Mouse (Mus musculus) myocyte (in vitro differentiated cells): Measurements from ENCODE around the gene Fam131c. TPM values are rescaled to one million over a fixed set of nuclear protein-coding genes. Genes with fewer than 3 reads are reported as not detected.
A peak's percentile ranks its signal among the peaks of the same experiment; 100 is the strongest.

Experiments
- H3K27me3 ChIP-seq: one replicate; pipeline ENCODE4 v1.6.1; 2011; ENCODE audit not compliant: control insufficient read depth, insufficient read depth, insufficient read length
- H3K36me3 ChIP-seq: one replicate; pipeline ENCODE4 v1.6.1; 2011; ENCODE audit not compliant: control insufficient read depth, insufficient read depth
- H3K4me2 ChIP-seq: one replicate; pipeline ENCODE4 v1.6.1; 2011; ENCODE audit warnings: low read depth, control low read depth
- H3K4me3 ChIP-seq: one replicate; pipeline ENCODE4 v1.5.1; 2011; ENCODE audit warnings: mild to moderate bottlenecking, control low read depth, moderate library complexity
- H3K79me2 ChIP-seq: one replicate; pipeline ENCODE4 v1.6.1; 2011; ENCODE audit not compliant: control insufficient read depth, insufficient read depth
- H3ac ChIP-seq: one replicate; pipeline ENCODE4 v1.6.1; 2011; ENCODE audit not compliant: control insufficient read depth, insufficient read length
- CEBPB ChIP-seq: IDR thresholded peaks from 2 replicates; pipeline ENCODE4 v1.6.1; 2011; ENCODE audit warnings: mild to moderate bottlenecking, moderate library complexity; ENCODE audit not compliant: poor library complexity, insufficient read depth, severe bottlenecking
- E2F4 ChIP-seq: IDR thresholded peaks from one replicate; pipeline ENCODE4 v1.6.1; 2011; ENCODE audit warnings: mild to moderate bottlenecking, control low read depth, moderate library complexity; ENCODE audit not compliant: insufficient read depth
- MAX ChIP-seq: IDR thresholded peaks from one replicate; pipeline ENCODE4 v1.6.1; 2011; ENCODE audit warnings: low read depth, mild to moderate bottlenecking, control low read depth
- MYOD1 ChIP-seq, 3 experiments: IDR thresholded peaks; one replicate each; pipeline ENCODE4 v1.6.1; 2011; ENCODE audit warnings: control low read depth in 2 of 3, low read depth in 2 of 3, mild to moderate bottlenecking in 2 of 3, moderate library complexity in 1 of 3; ENCODE audit not compliant: insufficient read length in 2 of 3, control insufficient read depth in 1 of 3
- MYOG ChIP-seq, 3 experiments: IDR thresholded peaks; one replicate each; pipeline ENCODE4 v1.6.1; 2011; ENCODE audit warnings: control low read depth in 2 of 3, low read depth in 2 of 3, mild to moderate bottlenecking in 2 of 3; ENCODE audit not compliant: insufficient read length in 2 of 3, control insufficient read depth in 1 of 3, insufficient read depth in 1 of 3
- POLR2A ChIP-seq: IDR thresholded peaks from one replicate; pipeline ENCODE4 v1.6.1; 2011; ENCODE audit warnings: low read depth, mild to moderate bottlenecking, control low read depth, moderate library complexity; ENCODE audit not compliant: insufficient read length
- POLR2AphosphoS2 ChIP-seq: IDR thresholded peaks from one replicate; pipeline ENCODE4 v1.6.1; 2011; ENCODE audit warnings: low read depth, control low read depth; ENCODE audit not compliant: insufficient read length
- REST ChIP-seq: IDR thresholded peaks from one replicate; pipeline ENCODE4 v1.6.1; 2011; ENCODE audit warnings: mild to moderate bottlenecking, control low read depth, moderate library complexity; ENCODE audit not compliant: insufficient read depth, insufficient read length
- SRF ChIP-seq: IDR thresholded peaks from one replicate; pipeline ENCODE4 v1.6.1; 2011; ENCODE audit warnings: low read depth; ENCODE audit not compliant: control insufficient read depth, insufficient read length
- TCF12 ChIP-seq: IDR thresholded peaks from one replicate; pipeline ENCODE4 v1.6.1; 2011; ENCODE audit warnings: mild to moderate bottlenecking, control low read depth; ENCODE audit not compliant: poor library complexity, insufficient read depth, severe bottlenecking
- TCF3 ChIP-seq: IDR thresholded peaks from one replicate; pipeline ENCODE4 v1.6.1; 2011; ENCODE audit warnings: low read depth, control low read depth; ENCODE audit not compliant: insufficient read length
- USF1 ChIP-seq: IDR thresholded peaks from one replicate; pipeline ENCODE4 v1.6.1; 2011; ENCODE audit warnings: low read depth, mild to moderate bottlenecking, control low read depth, moderate library complexity
- polyA plus RNA-seq: library from polyadenylated mRNA; unstranded; fragments of >200 nt; fragmentation: generic; extraction: Trizol; gene quantifications from one replicate; pipeline ENCODE4 v1.2.1, GENCODE M21; 2012; ENCODE audit warnings: missing spikeins

Fam131c gene
- polyA plus RNA-seq: 0.77 TPM

DNA sequence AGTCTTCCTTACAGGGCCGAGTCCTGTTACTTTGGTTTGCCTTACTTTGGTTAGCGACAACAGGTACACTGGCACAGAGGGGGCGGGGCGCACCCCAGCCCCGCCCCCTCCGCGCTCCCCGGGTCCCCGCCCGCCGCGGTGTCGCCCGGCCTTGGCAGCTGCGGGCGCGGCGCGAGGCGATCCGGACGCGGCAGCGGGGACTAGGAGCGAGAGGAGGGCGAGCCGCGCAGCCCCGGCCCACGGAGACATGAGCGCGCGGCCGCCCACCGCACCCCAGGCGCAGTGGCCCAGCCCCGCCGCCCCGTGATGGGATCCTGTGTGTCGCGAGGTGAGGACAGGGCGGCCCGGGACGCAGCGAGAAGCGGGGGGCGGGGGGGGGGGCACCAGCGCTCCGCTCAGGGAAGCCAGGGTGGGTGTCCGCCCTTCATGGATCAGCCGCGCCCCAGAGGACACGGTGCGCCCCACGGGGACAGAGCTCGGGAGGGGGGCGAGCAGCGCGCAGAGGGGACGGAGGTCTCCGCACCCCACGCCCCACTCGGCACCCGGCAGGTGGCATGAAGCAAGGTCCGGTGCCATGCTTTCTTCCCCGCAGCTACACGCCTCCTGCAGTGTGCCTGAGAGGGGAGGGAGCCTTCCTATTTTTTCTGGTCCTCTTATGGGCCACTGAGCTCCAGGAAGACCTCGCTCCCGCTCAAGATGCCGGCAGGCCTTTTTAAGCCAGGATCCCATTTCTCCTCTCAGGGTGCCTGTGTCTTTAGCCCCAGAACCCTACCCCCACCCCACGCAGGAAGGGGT, at the start of gene Fam131c:
Gene Fam131c (plus strand): TSS at position 224 of the 795 bp plus-strand sequence.
- TF ChIP-seq MYOG (IDR thresholded peaks at IDR 0.05; ENCODE audit: control insufficient read depth in 1 of 3, insufficient read depth in 1 of 3, insufficient read length in 2 of 3, low read depth in 2 of 3): peak in 1 of 3 experiments; percentile 46
- TF ChIP-seq MYOD1 (IDR thresholded peaks at IDR 0.05; ENCODE audit: control insufficient read depth in 1 of 3, insufficient read length in 2 of 3, low read depth in 2 of 3): no peak
- Histone ChIP-seq H3K4me2 (peak within 1 kb of the TSS; percentile 34), H3K4me3 (no peak within 1 kb of the TSS), H3K36me3 (no peaks in the 10 kb centered on the region), H3ac (peak within 1 kb of the TSS; percentile 6), H3K27me3 (peaks cover 6% of the 10 kb centered on the region), H3K79me2 (no peaks in the 10 kb centered on the region)

DNA sequence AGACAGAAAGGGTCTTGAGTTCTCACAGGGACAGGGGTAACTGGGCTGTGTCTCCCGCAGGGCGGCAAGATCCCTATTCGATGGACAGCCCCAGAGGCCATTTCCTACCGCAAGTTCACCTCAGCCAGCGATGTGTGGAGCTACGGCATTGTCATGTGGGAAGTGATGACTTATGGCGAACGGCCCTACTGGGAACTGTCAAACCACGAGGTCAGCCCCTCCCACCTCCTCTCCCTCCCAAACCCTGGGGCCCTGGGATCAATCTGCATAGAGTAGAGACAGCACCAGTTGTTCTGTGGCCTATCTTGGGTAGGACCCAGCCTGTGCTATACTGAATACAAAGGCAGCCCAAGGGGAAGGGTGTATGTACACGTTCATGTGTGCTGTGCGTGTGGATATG, 45.5 kb upstream of the Fam131c start:
- H3K4me2 ChIP-seq: no peak overlapping the region
- no peak overlapping the region for H3ac ChIP-seq
- H3K36me3 ChIP-seq: peaks cover 55% of the 10 kb centered on the region
- H3K4me3 ChIP-seq: no peak overlapping the region
- H3K27me3 ChIP-seq: no peaks in the 10 kb centered on the region
- no peak for TF ChIP-seq USF1
- TF ChIP-seq MYOG (IDR thresholded peaks at IDR 0.05; ENCODE audit: control insufficient read depth in 1 of 3, insufficient read depth in 1 of 3, insufficient read length in 2 of 3, low read depth in 2 of 3): no peak
- TF ChIP-seq TCF12: no peak
- TF ChIP-seq CEBPB: no peak
- no peak for TF ChIP-seq TCF3
- no peaks in the 10 kb centered on the region for H3K79me2 ChIP-seq

DNA sequence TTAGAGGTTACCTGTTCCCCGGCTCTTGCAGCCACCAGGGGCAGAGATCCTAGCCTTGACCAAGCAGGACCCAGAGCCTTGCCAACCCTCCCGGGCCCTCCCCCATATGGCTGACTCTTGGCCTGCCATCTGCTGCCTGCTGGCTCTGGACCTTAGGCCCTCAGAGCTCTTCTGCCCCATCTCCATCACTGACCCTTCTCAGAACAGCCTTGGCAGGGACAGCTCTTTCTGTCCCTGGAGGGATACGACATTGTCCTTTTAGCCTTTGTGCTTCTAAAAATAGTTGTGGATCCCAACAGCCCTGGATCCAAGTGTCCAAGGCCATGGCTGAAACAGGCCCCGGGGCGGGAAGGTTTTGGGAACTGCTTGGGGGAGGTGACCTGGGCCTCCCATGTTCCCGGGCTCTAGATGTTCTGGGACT, 43.2 kb upstream of the Fam131c start:
- Histone ChIP-seq H3K4me3 (no peak overlapping the region), H3K36me3 (peaks cover 40% of the 10 kb centered on the region), H3ac (no peak overlapping the region), H3K27me3 (no peaks in the 10 kb centered on the region), H3K79me2 (no peaks in the 10 kb centered on the region), H3K4me2 (no peak overlapping the region)
- no peak for TF ChIP-seq USF1
- no peak for TF ChIP-seq MAX
- no peak for TF ChIP-seq MYOD1 (IDR thresholded peaks at IDR 0.05; ENCODE audit: control insufficient read depth in 1 of 3, insufficient read length in 2 of 3, low read depth in 2 of 3)
- no peak for TF ChIP-seq SRF

DNA sequence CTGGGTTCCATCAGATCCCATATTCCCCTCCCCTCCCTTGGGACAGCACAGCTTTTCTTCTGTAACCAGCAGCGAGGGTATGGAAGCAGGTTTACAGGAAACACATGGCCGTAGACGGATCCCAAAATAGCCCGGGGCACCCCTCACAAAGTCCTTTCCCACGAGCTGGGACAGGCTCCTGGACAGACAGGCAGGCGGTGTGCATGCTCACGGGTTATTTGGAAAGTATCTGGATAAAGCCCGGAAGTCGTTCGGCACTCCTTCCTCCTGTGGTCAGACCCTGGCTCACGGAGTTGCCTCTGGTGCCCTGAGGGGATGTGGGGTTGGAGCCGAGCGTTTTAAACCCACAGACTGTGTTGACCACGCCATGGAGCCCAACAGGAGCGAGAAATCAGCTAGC, 42.4 kb upstream of the Fam131c start:
- no peak overlapping the region for H3K4me2 ChIP-seq
- no peak overlapping the region for H3K4me3 ChIP-seq
- H3K36me3 ChIP-seq: peaks cover 40% of the 10 kb centered on the region
- no peaks in the 10 kb centered on the region for H3K79me2 ChIP-seq
- H3ac ChIP-seq: no peak overlapping the region
- no peak for TF ChIP-seq POLR2AphosphoS2
- TF ChIP-seq TCF12: no peak
- no peak for TF ChIP-seq SRF
- TF ChIP-seq POLR2A: no peak
- no peak for TF ChIP-seq REST
- TF ChIP-seq MAX: no peak
- no peak for TF ChIP-seq MYOD1 (IDR thresholded peaks at IDR 0.05; ENCODE audit: control insufficient read depth in 1 of 3, insufficient read length in 2 of 3, low read depth in 2 of 3)
- no peak for TF ChIP-seq MYOG (IDR thresholded peaks at IDR 0.05; ENCODE audit: control insufficient read depth in 1 of 3, insufficient read depth in 1 of 3, insufficient read length in 2 of 3, low read depth in 2 of 3)
- no peak for TF ChIP-seq CEBPB
- TF ChIP-seq E2F4: no peak
- TF ChIP-seq USF1: no peak
- no peak for TF ChIP-seq TCF3
- no peaks in the 10 kb centered on the region for H3K27me3 ChIP-seq

DNA sequence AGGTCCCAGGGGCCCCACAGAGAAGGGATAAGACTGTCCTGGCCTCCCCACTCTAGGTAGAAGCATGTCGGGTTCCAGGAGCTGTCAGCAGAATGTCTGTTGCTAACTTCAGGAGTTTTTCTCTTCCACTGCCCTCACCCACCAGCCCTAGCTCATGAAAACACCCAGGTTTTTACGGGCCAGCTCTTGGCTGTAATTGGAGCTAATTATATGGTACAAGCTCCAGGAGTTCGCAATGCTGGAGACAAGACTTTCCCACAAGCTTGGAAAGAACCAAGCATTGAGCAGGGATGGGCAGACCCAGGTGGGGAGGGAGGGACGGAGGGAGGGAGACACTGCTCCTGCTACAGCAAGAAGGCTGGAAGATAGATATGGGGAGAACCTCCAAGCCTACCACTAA, 40.9 kb upstream of the Fam131c start:
- peaks cover 33% of the 10 kb centered on the region for H3K36me3 ChIP-seq
- no peaks in the 10 kb centered on the region for H3K27me3 ChIP-seq
- H3ac ChIP-seq: no peak overlapping the region
- H3K79me2 ChIP-seq: no peaks in the 10 kb centered on the region
- H3K4me3 ChIP-seq: no peak overlapping the region
- TF ChIP-seq TCF3 (no peak), MYOG (IDR thresholded peaks at IDR 0.05; ENCODE audit: control insufficient read depth in 1 of 3, insufficient read depth in 1 of 3, insufficient read length in 2 of 3, low read depth in 2 of 3) (no peak), POLR2A (no peak), MAX (no peak), SRF (no peak), USF1 (no peak), TCF12 (no peak), POLR2AphosphoS2 (no peak), MYOD1 (IDR thresholded peaks at IDR 0.05; ENCODE audit: control insufficient read depth in 1 of 3, insufficient read length in 2 of 3, low read depth in 2 of 3) (no peak), REST (no peak), E2F4 (no peak), CEBPB (no peak)
- H3K4me2 ChIP-seq: no peak overlapping the region
